Mouse (Mus musculus): ENCODE measurements at regions not wholly inside any gene's neighbourhood (a gene's known extent, or its start where the extent isn't known, plus 50 kb on each side); places are given as distances from the start of the nearest gene placed in this dataset.
"Not testable (repeated sequence)": the region's sequence is repeated elsewhere in the genome, so short reads cannot be mapped to it uniquely, and the experiment has no call there.

DNA sequence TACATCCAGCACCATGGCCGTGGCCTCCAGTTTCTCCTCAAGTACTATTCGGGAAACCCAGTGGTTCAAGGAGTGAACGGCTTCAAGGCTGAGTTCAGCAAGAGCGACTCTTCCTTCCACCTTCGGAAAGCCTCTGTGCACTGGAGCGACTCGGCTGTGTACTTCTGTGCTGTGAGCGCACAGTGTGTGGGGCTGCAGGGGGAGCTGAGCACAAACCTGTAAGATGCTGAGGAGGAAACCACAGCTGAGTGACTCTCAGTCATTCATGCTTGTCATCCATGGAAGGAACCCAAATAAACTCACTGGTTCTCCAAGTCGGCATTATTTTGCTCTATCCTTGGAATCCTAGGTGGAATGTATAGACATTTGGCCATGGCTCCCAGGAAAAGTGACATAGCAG lies 297.1 kb upstream of the Olfr1507 start:
- not testable (repeated sequence) for H3K4me3 ChIP-seq (ENCODE audit: extremely low read depth, insufficient read depth, insufficient read length); DNase-seq (ENCODE audit: low read depth in 1 of 2, low spot score in 2 of 2); H3K4me1 ChIP-seq (ENCODE audit: control insufficient read depth, insufficient read depth, insufficient read length); H3K27me3 ChIP-seq (ENCODE audit: control insufficient read depth, insufficient read depth, low read length); H3K36me3 ChIP-seq (ENCODE audit: control insufficient read depth, insufficient read depth, low read length); H3K27ac ChIP-seq (ENCODE audit: insufficient read depth, low read length)
- WGBS: 43% methylated on average over 7 of the region's 9 CpGs

DNA sequence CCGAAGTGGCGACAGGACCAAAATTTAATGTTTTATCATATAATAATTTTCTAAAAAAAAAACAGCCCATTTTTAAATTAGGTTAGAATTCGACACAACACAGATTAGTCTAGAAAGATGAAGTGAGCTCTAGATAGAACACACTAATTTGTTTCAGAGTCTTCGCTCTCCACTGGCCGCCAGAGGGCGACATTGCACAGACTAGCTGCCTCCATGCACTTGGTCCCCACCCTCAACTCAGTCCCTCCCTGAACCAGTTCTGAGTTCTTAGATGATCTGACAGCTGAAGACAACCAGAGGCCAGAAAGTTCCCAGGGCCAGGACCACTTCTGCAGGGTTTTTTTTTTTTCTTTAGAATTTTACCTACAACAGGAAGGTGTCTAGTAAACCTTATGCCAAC lies 296.3 kb upstream of the Olfr1507 start:
- not testable (repeated sequence) for H3K27ac ChIP-seq (ENCODE audit: insufficient read depth, low read length); DNase-seq (ENCODE audit: low read depth in 1 of 2, low spot score in 2 of 2); H3K4me1 ChIP-seq (ENCODE audit: control insufficient read depth, insufficient read depth, insufficient read length); H3K36me3 ChIP-seq (ENCODE audit: control insufficient read depth, insufficient read depth, low read length); H3K4me3 ChIP-seq (ENCODE audit: extremely low read depth, insufficient read depth, insufficient read length); H3K27me3 ChIP-seq (ENCODE audit: control insufficient read depth, insufficient read depth, low read length)
- WGBS: 34% methylated on average over 6 of the region's 6 CpGs

DNA sequence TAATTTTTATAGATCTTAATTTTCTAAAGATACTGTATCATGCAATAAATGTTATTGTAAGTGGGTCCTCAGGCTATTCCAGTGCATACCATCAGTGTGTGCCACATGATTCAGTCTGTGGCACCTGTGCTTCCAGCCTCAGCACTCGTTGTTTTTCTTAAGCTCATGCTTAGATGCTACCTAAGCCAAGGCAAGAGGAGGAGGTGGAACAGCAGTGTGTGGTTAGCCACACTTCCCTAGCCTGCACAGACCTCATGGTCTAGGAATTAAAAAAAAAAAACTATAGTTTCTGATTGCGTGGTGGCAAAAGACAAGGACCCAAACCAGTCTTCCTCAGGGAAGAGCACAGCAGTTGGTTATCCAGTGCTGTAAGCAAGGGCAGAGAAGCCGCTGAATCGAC lies 287.3 kb upstream of the Olfr1507 start:
- DNase-seq (ENCODE audit: low read depth in 1 of 2, low spot score in 2 of 2); H3K27ac ChIP-seq (ENCODE audit: insufficient read depth, low read length); H3K4me1 ChIP-seq (ENCODE audit: control insufficient read depth, insufficient read depth, insufficient read length); H3K36me3 ChIP-seq (ENCODE audit: control insufficient read depth, insufficient read depth, low read length); H3K4me3 ChIP-seq (ENCODE audit: extremely low read depth, insufficient read depth, insufficient read length); H3K27me3 ChIP-seq (ENCODE audit: control insufficient read depth, insufficient read depth, low read length): not testable (repeated sequence)
- 38% methylated on average over 4 of the region's 4 CpGs for WGBS

- DNase-seq (ENCODE audit: low read depth in 1 of 2, low spot score in 2 of 2); H3K27ac ChIP-seq (ENCODE audit: insufficient read depth, low read length); H3K4me1 ChIP-seq (ENCODE audit: control insufficient read depth, insufficient read depth, insufficient read length); H3K4me3 ChIP-seq (ENCODE audit: extremely low read depth, insufficient read depth, insufficient read length); H3K27me3 ChIP-seq (ENCODE audit: control insufficient read depth, insufficient read depth, low read length); H3K36me3 ChIP-seq (ENCODE audit: control insufficient read depth, insufficient read depth, low read length): not testable (repeated sequence)
- 36% methylated on average over 2 of the region's 2 CpGs for WGBS
Measured at GRCm38 (mm10) chr14:52775816-52776215, 280.3 kb upstream of the Olfr1507 start.

GRCm38 (mm10) chr14:52769450-52769849 lies 273.9 kb upstream of the Olfr1507 start:
- not testable (repeated sequence) for H3K27me3 ChIP-seq (ENCODE audit: control insufficient read depth, insufficient read depth, low read length); H3K27ac ChIP-seq (ENCODE audit: insufficient read depth, low read length); H3K4me3 ChIP-seq (ENCODE audit: extremely low read depth, insufficient read depth, insufficient read length); H3K36me3 ChIP-seq (ENCODE audit: control insufficient read depth, insufficient read depth, low read length); H3K4me1 ChIP-seq (ENCODE audit: control insufficient read depth, insufficient read depth, insufficient read length); DNase-seq (ENCODE audit: low read depth in 1 of 2, low spot score in 2 of 2)
- no CpG with 5 or more reads among the region's 1 CpGs for WGBS

GRCm38 (mm10) chr14:52752159-52752558 lies 256.6 kb upstream of the Olfr1507 start:
- H3K4me3 ChIP-seq (ENCODE audit: extremely low read depth, insufficient read depth, insufficient read length); DNase-seq (ENCODE audit: low read depth in 1 of 2, low spot score in 2 of 2); H3K27ac ChIP-seq (ENCODE audit: insufficient read depth, low read length); H3K36me3 ChIP-seq (ENCODE audit: control insufficient read depth, insufficient read depth, low read length); H3K27me3 ChIP-seq (ENCODE audit: control insufficient read depth, insufficient read depth, low read length); H3K4me1 ChIP-seq (ENCODE audit: control insufficient read depth, insufficient read depth, insufficient read length): not testable (repeated sequence)
- WGBS: 29% methylated on average over 1 of the region's 1 CpGs

- WGBS: 0% methylated on average over 2 of the region's 3 CpGs
- not testable (repeated sequence) for H3K36me3 ChIP-seq (ENCODE audit: control insufficient read depth, insufficient read depth, low read length); H3K4me3 ChIP-seq (ENCODE audit: extremely low read depth, insufficient read depth, insufficient read length); DNase-seq (ENCODE audit: low read depth in 1 of 2, low spot score in 2 of 2); H3K27ac ChIP-seq (ENCODE audit: insufficient read depth, low read length); H3K27me3 ChIP-seq (ENCODE audit: control insufficient read depth, insufficient read depth, low read length); H3K4me1 ChIP-seq (ENCODE audit: control insufficient read depth, insufficient read depth, insufficient read length)
Measured at GRCm38 (mm10) chr14:52726680-52727079, 231.1 kb upstream of the Olfr1507 start.

DNA sequence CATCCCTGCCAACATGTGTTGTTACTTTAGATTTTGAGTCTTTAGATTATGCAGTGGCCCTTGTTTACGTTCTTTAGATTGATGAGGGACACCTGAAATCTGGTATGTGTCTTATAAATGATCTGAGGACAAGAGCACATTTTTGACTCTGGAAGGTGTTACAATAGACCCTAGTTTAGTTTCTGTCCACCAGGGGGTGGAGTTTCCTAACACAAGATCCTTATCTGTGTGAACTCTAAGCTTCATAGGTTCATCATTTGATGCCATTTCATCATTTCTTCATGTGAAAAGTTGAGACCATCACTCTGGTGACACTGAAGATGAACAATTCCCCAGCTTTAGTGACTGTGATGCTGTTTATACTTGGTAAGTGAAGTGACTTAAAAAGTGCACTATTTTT lies 229.4 kb upstream of the Olfr1507 start:
- H3K27me3 ChIP-seq (ENCODE audit: control insufficient read depth, insufficient read depth, low read length); DNase-seq (ENCODE audit: low read depth in 1 of 2, low spot score in 2 of 2); H3K4me3 ChIP-seq (ENCODE audit: extremely low read depth, insufficient read depth, insufficient read length); H3K4me1 ChIP-seq (ENCODE audit: control insufficient read depth, insufficient read depth, insufficient read length); H3K27ac ChIP-seq (ENCODE audit: insufficient read depth, low read length); H3K36me3 ChIP-seq (ENCODE audit: control insufficient read depth, insufficient read depth, low read length): not testable (repeated sequence)
- 88% methylated on average over 1 of the region's 1 CpGs for WGBS

Data from spleen, adult 2 months (tissue).